Mouse (Mus musculus): ENCODE results near the gene Nt5c3b. TPM values are rescaled to one million over a fixed set of nuclear protein-coding genes. Genes with fewer than 3 reads are reported as not detected.

Gene Nt5c3b
- 106 and 111 TPM in 2 replicates for polyA plus RNA-seq (2016; fragmentation: Nextera tagmentation; extraction: Ambion mirVana)

GRCm38 (mm10) chr11:100441797-100442196 is at the start of gene Nt5c3b, which contains the start of gene Klhl10:
Gene Nt5c3b (minus strand): TSS chr11:100441808.
Gene Klhl10 (plus strand): TSS chr11:100441917.
- Histone ChIP-seq H3K27ac (peak within 1 kb of the TSS; percentile 60), H3K27me3 (no peaks in the 10 kb centered on the region)
- 87% methylated on average over 8 of the region's 8 CpGs for WGBS

DNA sequence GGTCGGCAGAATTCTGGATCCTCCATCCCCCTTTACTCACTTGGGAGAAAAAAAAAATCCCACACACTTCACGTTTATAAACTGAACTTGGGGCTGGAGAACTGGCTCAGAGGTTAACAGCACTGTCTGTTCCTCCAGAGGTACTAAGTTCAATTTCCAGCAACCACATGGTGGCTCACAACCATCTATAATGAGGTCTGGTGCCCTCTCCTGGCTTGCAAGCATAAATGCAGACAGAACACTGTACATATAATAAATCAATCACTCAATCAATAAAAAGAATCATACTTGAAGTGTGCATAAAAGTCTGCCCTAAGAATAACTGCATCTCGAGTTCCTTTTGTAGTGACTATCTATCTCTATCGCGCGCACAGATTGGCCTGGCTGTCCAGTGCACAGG is 49.3 kb upstream of the Nt5c3b start:
- Histone ChIP-seq H3K36me3 (replicated peaks) (peaks cover 87% of the 10 kb centered on the region), H3K4me1 (no peaks in the 10 kb centered on the region), H3K27ac (no peak overlapping the region), H3K9me3 (no peaks in the 10 kb centered on the region), H3K9ac (no peak overlapping the region), H3K27me3 (no peaks in the 10 kb centered on the region), H3K4me3 (replicated peaks) (no peak overlapping the region), H3K4me2 (no peak overlapping the region)
- no peak for ATAC-seq (ENCODE audit: low FRiP score)
- WGBS = 94% methylated on average over 6 of the region's 6 CpGs

More at GRCm38 (mm10) chr11:100441797-100442196, at the start of gene Nt5c3b, which contains the start of gene Klhl10:
- peaks cover 16% of the 10 kb centered on the region for H3K4me1 ChIP-seq
- H3K4me3 ChIP-seq (replicated peaks) = peak within 1 kb of the TSS; percentile 81
- no peaks in the 10 kb centered on the region for H3K9me3 ChIP-seq
- ATAC-seq (ENCODE audit: low FRiP score) = no peak
- H3K9ac ChIP-seq = peak within 1 kb of the TSS; percentile 88
- H3K4me2 ChIP-seq = peak within 1 kb of the TSS; percentile 82
- H3K36me3 ChIP-seq (replicated peaks) = peaks cover 9% of the 10 kb centered on the region

GRCm38 (mm10) chr11:100485801-100486538 is 44.4 kb upstream of the Nt5c3b start:
- no peaks in the 10 kb centered on the region for H3K27me3 ChIP-seq
- WGBS = 86% methylated on average over 8 of the region's 8 CpGs
- no peak overlapping the region for H3K9ac ChIP-seq
- H3K4me2 ChIP-seq = no peak overlapping the region
- peaks cover 91% of the 10 kb centered on the region for H3K36me3 ChIP-seq (replicated peaks)
- H3K4me3 ChIP-seq (replicated peaks) = no peak overlapping the region
- no peak overlapping the region for H3K27ac ChIP-seq
- H3K4me1 ChIP-seq = no peaks in the 10 kb centered on the region
- no peak for ATAC-seq (ENCODE audit: low FRiP score)
- no peaks in the 10 kb centered on the region for H3K9me3 ChIP-seq

DNA sequence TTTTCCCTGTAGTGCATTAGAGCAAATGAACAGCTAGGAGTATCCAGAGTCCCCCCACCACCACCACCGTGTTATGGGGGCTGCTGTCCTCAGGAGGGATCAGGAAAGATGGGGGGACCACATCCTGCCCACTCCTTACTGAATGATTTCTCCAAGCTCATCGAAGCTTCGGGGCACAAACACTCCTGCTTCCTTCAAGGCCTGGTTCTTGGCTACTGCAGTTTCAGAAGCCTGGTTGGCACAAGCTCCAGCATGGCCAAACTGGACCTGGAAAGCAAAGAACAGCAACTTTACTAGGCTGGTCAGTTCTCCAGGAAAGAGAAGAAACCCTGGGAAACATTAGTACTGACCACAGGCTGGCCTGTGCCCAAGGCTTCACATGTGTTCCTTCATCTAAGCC is 42.9 kb upstream of the Nt5c3b start:
- Histone ChIP-seq H3K4me1 (no peaks in the 10 kb centered on the region), H3K4me2 (no peak overlapping the region), H3K4me3 (replicated peaks) (no peak overlapping the region), H3K9me3 (no peaks in the 10 kb centered on the region), H3K9ac (no peak overlapping the region), H3K27me3 (no peaks in the 10 kb centered on the region), H3K27ac (no peak overlapping the region), H3K36me3 (replicated peaks) (peaks cover 91% of the 10 kb centered on the region)
- ATAC-seq (ENCODE audit: low FRiP score) = no peak
- 98% methylated on average over 3 of the region's 3 CpGs for WGBS

GRCm38 (mm10) chr11:100479152-100479551 is 37.5 kb upstream of the Nt5c3b start:
- no peaks in the 10 kb centered on the region for H3K9me3 ChIP-seq
- no peak overlapping the region for H3K27ac ChIP-seq
- H3K36me3 ChIP-seq (replicated peaks) = peaks cover 83% of the 10 kb centered on the region
- H3K9ac ChIP-seq = no peak overlapping the region
- no peaks in the 10 kb centered on the region for H3K4me1 ChIP-seq
- no peaks in the 10 kb centered on the region for H3K27me3 ChIP-seq
- H3K4me3 ChIP-seq (replicated peaks) = no peak overlapping the region
- H3K4me2 ChIP-seq = no peak overlapping the region
- WGBS = 90% methylated on average over 7 of the region's 7 CpGs
- no peak for ATAC-seq (ENCODE audit: low FRiP score)

- no peak overlapping the region for H3K9ac ChIP-seq
- no peak overlapping the region for H3K4me2 ChIP-seq
- peaks cover 54% of the 10 kb centered on the region for H3K36me3 ChIP-seq (replicated peaks)
- H3K4me1 ChIP-seq = peaks cover 2% of the 10 kb centered on the region
- WGBS = 95% methylated on average over 5 of the region's 5 CpGs
- no peaks in the 10 kb centered on the region for H3K9me3 ChIP-seq
- ATAC-seq (ENCODE audit: low FRiP score) = no peak
- H3K4me3 ChIP-seq (replicated peaks) = no peak overlapping the region
- H3K27ac ChIP-seq = no peak overlapping the region
- no peaks in the 10 kb centered on the region for H3K27me3 ChIP-seq
Observed at GRCm38 (mm10) chr11:100476281-100476680, 34.7 kb upstream of the Nt5c3b start.

DNA sequence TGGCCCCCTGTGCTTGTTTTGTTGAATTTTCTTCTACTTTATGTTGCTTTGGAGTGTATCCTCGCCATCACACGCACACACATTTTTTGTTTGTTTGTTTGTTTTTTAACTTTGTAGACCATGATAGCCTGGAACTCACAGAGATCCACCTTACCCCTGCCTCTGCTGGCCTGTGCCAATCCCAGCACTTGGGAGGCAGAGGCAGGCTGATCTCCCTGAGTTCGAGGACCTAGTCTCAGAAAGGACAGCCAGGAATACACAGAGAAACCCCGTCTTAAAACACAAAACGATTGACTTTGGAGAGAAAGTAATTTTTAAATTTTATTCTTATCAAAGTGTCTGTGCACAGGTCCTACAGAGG is 31.3 kb upstream of the Nt5c3b start:
- H3K4me2 ChIP-seq = peak overlapping the region; percentile 87; the same call in 1 of the 2 replicates
- 32% methylated on average over 5 of the region's 5 CpGs for WGBS

GRCm38 (mm10) chr11:100472197-100472934 is 30.8 kb upstream of the Nt5c3b start, which contains the start of gene Klhl11:
Gene Klhl11 (minus strand): TSS chr11:100472741.
- Histone ChIP-seq H3K27me3 (no peaks in the 10 kb centered on the region), H3K9me3 (no peaks in the 10 kb centered on the region), H3K4me3 (replicated peaks) (peak within 1 kb of the TSS; percentile 92), H3K27ac (peak within 1 kb of the TSS; percentile 89), H3K4me2 (peak within 1 kb of the TSS; percentile 87), H3K9ac (peak within 1 kb of the TSS; percentile 92), H3K36me3 (replicated peaks) (peaks cover 20% of the 10 kb centered on the region), H3K4me1 (peaks cover 19% of the 10 kb centered on the region)
- peak; percentile 94 for ATAC-seq (ENCODE audit: low FRiP score)
- under 1% methylated on average over 83 of the region's 83 CpGs for WGBS

More for the DNA sequence above, 31.3 kb upstream of the Nt5c3b start:
- Histone ChIP-seq H3K4me3 (replicated peaks) (peak overlapping the region; percentile 92), H3K27me3 (no peaks in the 10 kb centered on the region), H3K36me3 (replicated peaks) (peaks cover 25% of the 10 kb centered on the region), H3K4me1 (peaks cover 19% of the 10 kb centered on the region), H3K9me3 (no peaks in the 10 kb centered on the region), H3K27ac (peak overlapping the region; percentile 50; the same call in 1 of the 2 replicates), H3K9ac (no peak overlapping the region)
- ATAC-seq (ENCODE audit: low FRiP score) = peak; percentile 61

DNA sequence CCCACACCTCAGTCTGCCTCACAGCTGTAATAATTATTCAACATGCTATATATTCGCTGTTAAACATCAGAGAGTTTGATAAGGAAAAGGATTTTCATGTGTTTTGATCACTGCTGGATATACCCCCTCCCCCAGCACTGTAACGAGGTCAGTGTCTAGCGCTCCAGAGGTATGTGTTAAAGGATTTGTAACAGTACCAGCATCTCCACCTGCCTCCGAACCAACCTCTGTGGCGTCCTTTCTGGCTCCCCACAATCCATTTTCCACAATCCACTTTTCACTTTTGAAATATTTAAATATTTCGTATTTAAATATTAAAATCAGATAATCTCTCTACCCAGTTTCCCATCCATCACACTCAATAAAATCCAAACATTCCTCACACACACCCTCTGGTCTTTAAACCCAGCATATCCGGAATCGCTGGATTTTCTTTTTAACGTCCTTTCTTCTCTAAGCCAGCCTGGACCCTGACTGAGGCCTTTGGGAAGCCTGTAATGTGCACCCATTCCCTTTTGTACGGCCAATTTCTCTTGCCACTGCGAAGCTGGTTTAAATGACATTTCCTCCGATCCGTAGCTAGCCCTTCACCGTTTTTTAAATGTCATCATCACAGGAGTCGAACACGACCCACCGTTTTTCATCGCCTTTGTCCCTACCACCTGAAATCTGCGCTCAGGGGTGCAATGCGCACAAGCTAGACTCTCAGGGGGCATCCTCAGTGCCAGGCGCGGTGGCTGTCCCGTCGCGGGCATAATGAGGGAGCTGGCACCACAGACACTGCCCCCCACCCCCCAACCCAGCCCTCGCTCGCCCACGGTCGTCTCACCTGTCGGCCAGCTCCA is 30.0 kb upstream of the Nt5c3b start:
- Histone ChIP-seq H3K4me1 (peaks cover 19% of the 10 kb centered on the region), H3K27ac (peak overlapping the region; percentile 89), H3K4me2 (peak overlapping the region; percentile 87), H3K27me3 (no peaks in the 10 kb centered on the region), H3K9me3 (no peaks in the 10 kb centered on the region), H3K9ac (peak overlapping the region; percentile 92), H3K36me3 (replicated peaks) (peaks cover 12% of the 10 kb centered on the region), H3K4me3 (replicated peaks) (peak overlapping the region; percentile 92)
- WGBS = 5% methylated on average over 30 of the region's 30 CpGs
- ATAC-seq (ENCODE audit: low FRiP score) = peak; percentile 10; the same call in 1 of the 2 replicates

GRCm38 (mm10) chr11:100465833-100466232 is 24.2 kb upstream of the Nt5c3b start:
- no peak for ATAC-seq (ENCODE audit: low FRiP score)
- Histone ChIP-seq H3K27ac (no peak overlapping the region), H3K27me3 (no peaks in the 10 kb centered on the region), H3K9me3 (no peaks in the 10 kb centered on the region), H3K9ac (no peak overlapping the region), H3K36me3 (replicated peaks) (peaks cover 23% of the 10 kb centered on the region), H3K4me2 (no peak overlapping the region), H3K4me3 (replicated peaks) (no peak overlapping the region), H3K4me1 (peaks cover 13% of the 10 kb centered on the region)
- 84% methylated on average over 1 of the region's 1 CpGs for WGBS

DNA sequence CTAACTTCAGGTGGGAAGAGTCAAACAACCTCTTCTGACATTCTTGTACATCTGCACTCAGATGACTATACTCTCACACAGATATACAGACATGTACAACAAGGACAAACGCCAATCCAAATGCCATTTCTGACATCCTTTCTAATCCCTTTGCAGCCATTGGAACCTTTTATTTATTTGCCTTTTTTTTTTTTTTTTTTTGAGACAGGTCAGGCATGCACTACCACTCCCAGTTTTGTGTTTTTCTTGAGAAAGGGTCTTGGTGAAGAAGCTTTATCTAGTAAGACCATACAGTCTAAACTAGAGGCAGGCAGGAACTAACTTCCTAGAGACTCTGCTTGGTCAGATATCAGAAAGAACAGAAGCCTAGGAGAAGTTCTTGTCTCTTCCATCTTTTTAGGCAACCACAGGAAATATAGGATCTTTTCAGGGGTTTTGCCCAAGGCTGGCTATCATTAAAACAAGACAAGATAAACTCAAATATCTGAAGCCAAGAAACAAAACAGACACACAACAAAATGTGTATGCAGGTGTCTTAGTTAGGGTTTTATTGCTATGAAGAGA is 23.7 kb upstream of the Nt5c3b start:
- no peak overlapping the region for H3K9ac ChIP-seq
- no peak overlapping the region for H3K27ac ChIP-seq
- no peak overlapping the region for H3K4me3 ChIP-seq (replicated peaks)
- ATAC-seq (ENCODE audit: low FRiP score) = no peak
- peaks cover 7% of the 10 kb centered on the region for H3K4me1 ChIP-seq
- peaks cover 27% of the 10 kb centered on the region for H3K36me3 ChIP-seq (replicated peaks)
- no peaks in the 10 kb centered on the region for H3K9me3 ChIP-seq
- no peaks in the 10 kb centered on the region for H3K27me3 ChIP-seq
- WGBS = 94% methylated on average over 1 of the region's 1 CpGs
- no peak overlapping the region for H3K4me2 ChIP-seq

All from forebrain, embryonic 12.5 days (tissue).